Mouse (Mus musculus): ENCODE measurements at regions not wholly inside any gene's neighbourhood (a gene's known extent, or its start where the extent isn't known, plus 50 kb on each side); places are given as distances from the start of the nearest gene placed in this dataset.
"Not testable (repeated sequence)": the region's sequence is repeated elsewhere in the genome, so short reads cannot be mapped to it uniquely, and the experiment has no call there.

DNA sequence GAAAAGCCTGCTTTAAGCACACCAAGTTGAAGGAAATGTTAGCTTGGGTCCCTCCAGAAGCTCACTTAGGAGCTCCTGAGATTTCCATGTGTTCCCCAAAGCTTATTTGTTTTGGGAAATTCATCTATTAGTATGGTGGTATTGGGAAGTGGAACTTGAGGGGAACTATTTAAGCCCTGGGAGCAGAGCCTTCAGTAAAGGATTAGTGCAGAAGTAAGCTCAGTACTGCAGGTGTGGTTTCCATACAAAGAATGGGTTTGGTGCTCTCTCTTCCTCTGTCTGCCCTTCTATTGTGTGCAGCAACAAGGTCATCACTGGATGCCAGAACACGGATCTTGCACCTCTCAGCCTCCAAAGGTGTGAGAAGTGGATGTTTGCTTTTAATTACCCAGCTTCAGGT is 57.2 kb downstream of the Foxa2 start:
- intact Hi-C loops (cut with DNase I) = no loop called here

DNA sequence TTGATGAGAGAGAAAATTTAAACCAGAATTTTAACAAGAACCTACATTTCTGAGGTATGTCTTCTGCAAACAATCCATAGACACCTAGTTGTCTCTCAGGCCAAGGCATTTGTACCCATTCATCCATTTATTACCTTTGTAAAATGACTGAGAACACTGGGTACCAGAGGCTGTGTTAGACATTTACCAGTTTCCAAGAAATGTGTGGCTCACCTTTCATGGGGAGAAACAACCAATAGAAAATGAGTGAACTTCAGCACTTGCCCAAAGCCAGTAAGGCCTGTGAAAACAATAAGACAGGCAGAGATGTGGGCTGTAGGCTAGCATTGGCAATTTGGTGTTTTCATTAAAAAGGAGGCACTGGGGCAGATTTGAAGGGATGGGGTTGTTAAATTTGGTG is 58.2 kb downstream of the Foxa2 start:
- intact Hi-C loops (cut with DNase I) = no loop called here

DNA sequence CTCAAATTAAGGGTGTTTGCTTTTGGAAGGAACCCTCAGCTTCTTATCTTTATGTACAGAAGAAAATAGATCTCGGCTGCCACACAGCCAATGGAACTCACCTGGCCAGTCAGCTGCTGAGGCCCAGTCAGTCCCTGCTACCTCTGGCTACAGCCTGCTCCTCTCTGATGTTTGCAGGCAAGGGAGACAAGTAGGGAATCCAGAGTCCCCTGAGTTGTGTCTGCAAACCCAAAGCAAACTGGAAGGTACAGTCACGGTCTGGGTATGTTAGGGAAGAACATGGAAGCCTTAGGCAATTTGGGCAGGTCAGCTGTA is 61.6 kb downstream of the Foxa2 start:
- intact Hi-C loops (cut with DNase I) = no loop called here

DNA sequence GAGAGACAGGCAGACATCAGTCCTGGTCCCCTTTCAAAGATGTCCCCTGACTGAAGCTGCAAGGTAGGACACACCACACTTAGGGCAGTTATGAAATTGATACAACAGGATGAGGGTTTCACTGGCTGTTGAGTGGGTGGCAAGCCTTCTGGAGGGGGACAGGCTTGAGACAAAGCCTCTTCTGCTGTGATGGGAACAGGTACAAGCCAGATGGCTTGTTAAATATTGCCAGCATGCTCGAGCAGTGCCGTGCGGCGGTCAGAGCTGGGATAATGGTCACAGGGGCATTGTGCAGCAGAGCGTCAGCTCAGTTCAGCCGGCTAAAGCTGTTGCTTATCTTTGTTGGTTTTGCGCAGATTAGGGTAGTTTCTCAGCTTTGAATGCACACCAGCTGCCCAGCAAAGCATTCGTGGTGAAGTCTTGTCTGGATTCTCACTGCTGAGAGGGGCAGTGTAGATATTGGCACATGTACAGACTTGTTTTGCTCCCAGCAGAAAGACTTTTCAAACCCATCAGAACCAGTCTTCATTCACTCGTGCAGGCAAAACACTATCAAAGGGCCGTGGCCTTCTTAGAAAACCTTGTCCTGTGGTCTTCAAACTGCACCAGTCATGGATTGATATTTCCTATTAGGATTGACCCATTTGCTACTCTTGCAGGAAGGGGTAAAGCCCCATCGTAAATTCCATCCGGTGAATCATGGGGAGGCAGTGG is 62.1 kb downstream of the Foxa2 start:
- intact Hi-C loops (cut with DNase I) = no loop called here

DNA sequence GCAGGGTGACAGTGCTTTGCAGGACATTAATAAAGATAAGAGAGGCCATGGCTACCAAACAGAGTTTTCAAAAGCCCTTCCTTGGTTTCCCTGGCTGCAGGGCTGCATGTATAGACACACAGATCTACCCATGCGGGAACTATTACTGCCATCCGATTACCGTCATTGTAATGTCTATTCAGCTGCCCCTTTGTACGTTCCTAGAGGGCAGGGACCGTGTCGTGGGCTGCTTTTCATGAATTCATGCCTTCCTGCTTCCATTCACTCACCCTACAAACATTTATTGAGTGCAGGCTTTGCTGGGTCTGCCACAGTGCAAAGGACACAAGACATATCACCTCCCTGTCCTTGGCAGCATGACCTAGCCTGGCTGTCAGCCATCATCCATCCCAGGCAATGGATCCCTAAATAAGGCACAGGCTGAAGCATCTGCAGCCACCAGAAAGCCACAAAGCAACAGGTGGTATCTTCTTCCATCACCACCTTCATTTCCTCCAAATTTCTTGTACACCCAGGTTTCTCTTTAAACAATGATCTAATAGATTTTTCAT is 65.8 kb downstream of the Foxa2 start:
- intact Hi-C loops (cut with DNase I) = no loop called here

DNA sequence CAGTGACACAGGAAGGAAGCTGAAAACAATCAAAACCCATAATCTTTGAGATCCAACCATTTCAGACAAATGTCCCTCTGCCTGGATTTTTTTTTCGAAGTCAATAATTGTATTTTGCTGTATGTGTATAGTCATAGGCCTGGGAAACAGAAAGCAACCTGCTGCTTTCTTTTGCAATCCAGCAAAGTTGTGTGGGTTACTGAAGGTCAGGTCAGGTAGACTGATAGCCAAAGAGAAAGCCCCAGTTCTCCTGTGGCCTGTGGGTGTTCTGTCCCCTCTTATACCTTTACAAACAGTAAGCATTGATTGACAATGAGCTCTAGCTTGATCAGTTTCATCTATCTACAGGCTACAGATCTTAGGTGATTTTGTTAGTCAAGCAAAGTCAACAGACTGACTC is 66.4 kb downstream of the Foxa2 start:
- intact Hi-C loops (cut with DNase I) = no loop called here

DNA sequence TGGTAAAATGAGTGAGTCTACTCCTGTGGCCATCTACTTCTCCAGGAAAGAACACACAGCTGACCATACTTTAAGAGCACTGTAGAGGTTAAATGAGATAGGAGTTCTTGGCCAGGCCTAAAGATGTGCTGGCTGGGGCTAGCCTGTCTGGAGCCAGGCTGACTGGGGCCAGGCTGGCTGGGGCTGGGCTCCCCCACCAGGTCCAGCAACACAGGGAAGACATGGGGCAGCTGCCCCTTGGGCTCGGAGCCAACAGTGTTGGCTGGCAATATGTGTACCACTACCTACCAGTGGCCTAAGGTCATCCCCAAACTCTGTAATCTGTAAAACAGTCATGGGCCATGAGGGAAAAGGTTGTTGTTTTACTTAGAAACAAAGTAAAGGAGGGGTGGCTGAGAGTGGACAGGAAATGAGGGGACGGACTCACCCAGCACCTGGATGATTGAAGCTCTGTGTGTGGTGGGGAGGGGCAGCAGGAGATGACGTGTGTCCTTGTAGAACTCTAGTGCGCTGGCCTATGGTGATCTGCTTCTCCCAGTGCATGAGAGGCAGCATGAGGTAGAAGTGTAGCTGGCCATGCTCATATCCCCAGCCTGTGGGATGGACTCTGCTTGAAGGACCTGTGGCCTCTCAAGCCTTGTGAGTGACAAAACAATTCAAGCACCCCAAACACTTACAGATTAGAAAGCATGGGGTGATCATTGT is 67.0 kb downstream of the Foxa2 start:
- intact Hi-C loops (cut with DNase I) = no loop called here

DNA sequence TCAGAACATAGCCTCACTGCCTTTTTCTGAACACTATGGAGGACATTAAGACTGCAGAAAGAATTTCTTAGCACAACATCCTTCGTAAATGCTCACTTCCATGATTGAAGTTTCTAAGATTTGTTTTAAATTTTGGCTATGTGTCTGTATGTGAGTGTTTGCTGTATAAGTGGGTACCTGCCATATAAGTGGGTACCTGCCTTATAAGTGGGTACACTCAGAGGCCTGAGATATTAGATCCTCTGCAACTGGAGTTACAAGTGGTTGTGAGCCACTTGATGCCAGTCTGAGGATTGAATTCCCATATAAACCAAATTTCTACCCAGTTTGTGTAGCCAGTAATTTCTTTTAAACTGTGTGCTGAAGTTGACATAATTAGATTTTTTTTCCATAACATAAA is 67.8 kb downstream of the Foxa2 start:
- intact Hi-C loops (cut with DNase I) = no loop called here

DNA sequence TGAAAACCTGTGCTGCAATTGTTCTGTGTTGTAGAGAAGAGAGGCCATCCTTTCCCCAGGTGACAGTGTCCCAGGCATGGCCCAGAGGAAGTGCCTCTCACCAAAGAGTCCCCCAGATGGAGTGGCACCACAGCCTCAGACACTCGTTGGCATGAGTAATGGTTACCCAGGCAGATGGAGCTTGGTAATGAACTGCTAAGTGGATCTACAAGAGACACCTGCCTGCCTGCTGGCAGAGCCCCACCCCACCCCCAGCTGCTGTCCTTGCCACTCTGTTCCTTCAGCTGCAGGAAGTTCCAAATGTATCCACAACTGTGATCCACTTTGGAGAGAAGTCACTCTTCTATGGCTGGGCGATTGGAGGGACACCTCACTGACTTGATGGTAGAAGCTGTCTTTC is 72.0 kb downstream of the Foxa2 start:
- intact Hi-C loops (cut with DNase I) = no loop called here

DNA sequence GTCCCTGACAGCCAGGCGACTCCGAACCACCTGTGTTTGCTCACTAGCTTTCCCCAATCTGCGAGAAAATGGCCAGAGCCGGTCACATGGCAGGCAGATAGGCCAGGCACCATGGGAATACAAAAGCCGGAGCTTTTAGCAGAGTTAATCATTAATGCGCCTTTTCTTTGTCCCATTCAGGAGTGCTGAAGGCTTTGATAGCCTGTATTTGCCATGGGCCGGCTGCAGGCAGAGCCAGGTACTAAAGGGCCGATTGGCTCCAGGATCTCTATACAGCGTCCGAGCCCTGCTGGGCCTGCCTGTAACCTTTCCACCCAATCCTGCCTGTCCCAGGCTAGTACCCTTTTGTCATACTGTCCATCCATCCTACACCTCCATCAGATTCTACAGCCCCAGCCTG is 78.1 kb downstream of the Foxa2 start:
- intact Hi-C loops (cut with DNase I) = no loop called here

DNA sequence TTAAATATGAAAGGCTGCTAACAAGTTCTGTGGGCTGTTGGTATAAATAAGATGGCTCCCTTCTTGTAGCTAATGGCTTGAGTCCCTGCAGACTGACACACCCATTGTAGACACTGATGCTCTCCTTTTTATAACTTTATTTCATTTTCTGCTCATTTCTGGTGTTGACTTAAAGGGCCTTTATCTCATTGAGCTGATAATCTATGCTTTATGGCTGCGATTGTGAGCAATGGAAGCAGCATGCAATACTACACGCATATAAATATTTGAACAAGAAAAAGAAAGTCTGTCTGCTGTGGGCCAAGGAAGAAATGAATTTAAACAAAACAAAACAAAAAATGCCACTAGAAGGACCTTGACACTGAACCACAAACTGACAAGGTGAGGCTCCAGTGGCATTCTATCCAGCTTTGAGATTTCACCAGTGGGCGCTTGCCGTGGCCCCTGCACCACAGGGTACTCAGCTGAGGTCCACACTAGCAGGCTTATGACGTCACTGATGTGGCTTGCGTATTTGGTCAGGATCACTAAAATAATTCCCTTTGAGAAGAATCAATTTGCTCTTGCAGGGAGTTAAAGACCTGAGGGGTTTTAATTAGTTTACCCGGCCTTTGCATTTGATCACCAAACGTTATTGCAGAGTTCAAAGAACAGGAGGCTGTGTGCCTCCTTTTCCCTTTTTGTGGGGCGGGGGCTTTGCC is 78.8 kb downstream of the Foxa2 start:
- intact Hi-C loops (cut with DNase I) = no loop called here

DNA sequence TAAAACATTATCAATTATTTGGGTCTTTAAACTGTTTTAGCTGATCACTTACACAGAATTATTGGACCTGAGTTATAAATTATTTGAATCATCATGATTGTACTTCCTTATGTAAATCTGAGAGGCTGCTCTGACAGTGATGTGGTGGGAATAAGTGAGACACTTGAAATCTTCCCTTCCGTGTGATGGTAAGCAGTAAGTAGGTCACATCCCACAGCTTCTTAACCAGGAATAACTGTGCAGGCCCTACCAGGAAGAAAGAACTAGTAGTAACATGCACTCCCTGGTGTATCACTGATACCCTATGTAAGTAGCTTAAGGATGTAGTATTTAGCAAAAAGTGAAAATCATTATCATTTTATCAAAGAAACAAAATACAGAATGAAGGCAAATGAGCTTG is 83.5 kb downstream of the Foxa2 start:
- intact Hi-C loops (cut with DNase I) = not testable (repeated sequence)

DNA sequence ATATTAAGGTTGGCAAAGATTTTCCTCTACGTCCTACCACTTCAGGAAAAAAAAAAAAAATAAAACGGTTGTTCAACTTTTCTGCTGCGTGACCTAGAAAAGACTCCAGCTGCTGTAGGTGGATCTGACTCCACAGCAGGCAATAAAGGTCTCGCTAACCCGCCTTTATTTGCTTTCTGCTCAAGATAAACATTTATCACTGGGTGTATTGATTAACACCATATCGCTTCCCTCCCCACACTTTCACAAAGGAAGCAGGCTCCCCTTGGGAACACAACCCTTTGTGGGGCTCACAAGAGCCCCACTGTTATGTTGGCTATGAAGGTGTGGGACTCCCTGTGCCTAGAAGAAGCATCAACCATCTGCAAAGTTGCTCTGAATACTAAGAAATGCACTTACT is 85.1 kb downstream of the Foxa2 start:
- intact Hi-C loops (cut with DNase I) = no loop called here

DNA sequence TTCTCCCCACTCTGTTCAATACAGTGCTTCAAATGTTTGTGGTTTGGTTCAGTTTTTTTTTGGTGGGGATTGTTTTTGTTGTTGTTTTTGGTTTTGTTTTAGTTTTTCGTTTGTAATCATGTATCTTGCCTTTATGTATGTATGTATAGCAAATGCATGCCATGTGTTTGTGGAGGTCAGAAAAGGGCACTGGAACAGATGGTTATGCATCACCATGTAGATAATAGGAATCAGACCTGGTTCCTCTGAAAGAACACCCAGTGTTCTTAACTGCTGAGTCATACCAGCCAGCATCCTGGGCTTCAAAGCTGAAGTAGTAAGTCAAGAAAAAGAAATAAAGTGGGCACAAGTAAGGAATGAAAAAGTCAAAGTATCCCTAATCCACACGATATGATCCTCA is 92.6 kb downstream of the Foxa2 start:
- intact Hi-C loops (cut with DNase I) = no loop called here

DNA sequence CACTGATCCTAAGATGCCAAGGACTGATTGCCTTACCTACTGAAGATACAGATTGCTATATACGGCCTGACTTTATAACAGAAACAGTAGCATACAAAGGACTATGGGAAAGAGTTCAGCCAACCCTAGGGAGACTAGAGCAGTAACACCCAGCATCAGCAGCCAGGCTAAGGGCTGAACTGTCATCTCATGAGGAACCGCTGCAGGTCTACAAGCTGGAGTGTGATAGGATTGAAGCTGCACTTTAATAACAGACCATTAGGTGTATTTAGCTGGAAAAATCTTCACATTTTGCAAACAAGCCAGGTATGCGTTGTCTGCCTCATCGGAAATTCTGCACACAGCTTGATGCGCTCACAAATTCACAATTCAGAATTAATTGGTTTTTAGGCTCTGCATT is 95.5 kb downstream of the Foxa2 start:
- intact Hi-C loops (cut with DNase I) = no loop called here

DNA sequence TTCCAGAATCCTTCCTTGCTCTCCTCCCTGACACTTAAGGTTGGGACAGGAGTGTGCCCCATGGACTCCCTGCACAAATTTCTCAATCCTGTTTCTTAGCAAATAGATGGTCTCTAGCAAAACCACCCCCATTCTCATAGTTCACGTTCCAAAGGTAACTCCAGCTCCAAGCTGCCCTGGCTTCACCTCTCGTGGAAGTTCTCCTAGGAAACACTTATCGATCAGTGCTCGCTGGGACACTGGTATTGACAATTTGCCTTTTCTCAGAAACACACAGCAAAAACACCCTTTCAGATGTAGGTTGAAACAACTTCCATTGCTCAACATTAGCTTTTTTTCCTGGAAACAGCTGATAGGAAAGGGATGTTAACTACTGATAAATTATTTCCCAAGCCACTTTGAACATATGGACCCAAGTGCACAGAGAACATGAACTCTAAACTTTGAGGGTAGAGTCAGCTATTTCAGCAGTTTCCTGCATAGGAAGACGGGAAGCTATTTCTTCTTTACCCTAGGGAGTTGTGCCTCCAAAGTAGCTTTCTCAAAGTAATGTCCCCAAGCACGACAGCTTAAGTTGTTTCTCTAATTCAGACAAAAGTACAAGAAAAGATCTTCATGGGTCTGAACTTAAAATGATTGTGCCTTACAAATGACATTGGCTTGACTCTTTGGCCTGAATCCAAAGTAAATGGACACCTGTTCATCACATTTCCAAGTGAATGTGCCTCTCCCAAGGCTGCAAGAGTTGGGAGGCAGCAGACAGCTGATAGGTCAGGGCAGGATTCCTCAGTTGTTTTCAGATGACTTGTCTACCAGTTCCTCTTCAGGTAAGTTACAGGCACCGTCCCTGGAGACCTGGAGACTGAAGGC is 102.4 kb downstream of the Foxa2 start:
- intact Hi-C loops (cut with DNase I) = no loop called here

DNA sequence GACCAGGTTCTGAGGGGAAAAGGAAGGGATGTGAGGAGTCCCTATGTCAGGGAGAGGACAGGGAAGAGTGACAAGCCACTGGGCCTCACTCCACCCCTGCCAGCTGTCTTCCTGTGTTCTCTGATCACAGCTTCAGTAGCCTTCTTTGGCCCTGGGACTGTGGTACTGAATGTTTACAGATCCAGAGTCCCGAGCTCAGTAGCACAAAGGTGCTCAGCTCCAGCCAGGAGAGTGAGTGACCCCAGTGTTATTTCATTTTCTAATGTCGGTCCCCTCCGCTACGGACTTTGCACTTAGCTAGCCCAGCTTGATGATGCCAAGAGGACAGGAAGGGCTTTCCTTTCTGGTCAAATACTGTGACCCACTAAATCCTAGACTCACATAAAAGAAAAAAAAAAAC is 104.2 kb downstream of the Foxa2 start:
- intact Hi-C loops (cut with DNase I) = no loop called here

DNA sequence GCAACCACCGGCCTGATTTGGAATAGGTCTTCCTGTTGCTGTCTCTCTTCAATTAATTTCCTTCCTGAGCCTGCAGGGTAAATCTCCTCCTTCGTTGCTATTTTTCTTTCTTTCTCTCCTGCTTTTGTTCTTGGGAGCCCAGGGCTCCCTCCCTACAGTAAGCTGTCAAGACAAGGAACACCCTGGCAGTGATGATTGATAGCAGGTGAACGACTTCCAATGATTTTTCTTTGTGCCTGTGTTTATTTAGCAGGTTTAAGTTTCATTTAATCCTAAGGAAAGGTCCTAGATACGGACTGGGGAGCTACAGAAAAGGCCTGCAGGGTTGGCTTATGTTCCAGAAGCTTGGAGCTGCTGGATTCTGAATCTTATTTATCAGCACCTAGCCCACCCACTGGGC is 105.5 kb downstream of the Foxa2 start:
- intact Hi-C loops (cut with DNase I) = no loop called here

DNA sequence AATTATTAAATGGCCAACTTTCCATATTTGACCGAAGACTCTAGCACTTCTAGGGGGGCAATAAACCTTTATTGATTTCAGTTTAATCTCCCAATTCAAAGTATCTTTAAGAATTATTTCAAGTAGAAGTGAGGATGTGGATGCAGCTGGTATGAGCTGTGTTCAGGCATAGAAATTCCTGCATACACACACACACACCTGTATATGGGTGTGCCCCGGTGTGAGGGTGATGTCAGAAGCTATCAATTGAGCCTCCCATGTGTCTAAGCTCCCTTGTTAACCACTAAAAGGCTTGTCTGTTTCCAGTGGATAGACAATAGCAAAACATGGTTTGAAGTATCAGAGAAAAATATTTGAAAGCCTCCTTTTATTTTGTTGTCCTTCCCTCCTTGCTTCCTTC is 114.3 kb downstream of the Foxa2 start:
- intact Hi-C loops (cut with DNase I) = no loop called here

DNA sequence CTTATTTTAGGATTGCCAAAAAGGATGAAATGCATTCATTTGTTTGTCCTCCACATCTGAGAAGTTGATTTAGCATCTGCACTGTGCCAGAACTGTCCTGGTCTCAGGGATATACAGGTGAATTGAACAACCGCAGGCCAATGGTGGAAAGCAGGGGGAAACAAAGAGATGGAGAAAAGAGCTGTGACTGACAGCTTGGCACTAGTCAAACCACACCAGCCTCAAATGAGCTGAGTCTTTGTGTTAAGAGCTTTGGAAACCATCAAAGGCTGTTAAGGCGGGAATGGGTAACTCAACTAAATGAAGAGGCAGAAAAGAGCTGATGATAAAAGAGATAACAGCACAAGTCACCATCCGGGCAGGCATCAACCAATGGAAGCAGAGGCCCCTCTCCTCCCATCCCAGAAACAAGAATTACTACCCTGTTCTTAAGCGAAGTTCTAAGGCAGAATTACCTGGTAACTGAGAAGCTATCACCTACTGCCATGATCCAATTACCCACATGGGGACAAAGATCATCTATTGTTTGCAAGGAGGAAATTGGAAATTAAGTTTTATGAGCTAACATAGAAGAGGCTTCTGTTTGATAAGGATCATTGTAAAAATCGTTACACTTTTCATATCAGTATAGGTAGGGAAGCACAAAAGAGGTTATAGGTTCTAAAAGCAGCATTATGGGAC is 117.6 kb downstream of the Foxa2 start:
- intact Hi-C loops (cut with DNase I) = no loop called here
